ENCODE assay signal across 25 mouse cellular contexts in the genomic region with DNA sequence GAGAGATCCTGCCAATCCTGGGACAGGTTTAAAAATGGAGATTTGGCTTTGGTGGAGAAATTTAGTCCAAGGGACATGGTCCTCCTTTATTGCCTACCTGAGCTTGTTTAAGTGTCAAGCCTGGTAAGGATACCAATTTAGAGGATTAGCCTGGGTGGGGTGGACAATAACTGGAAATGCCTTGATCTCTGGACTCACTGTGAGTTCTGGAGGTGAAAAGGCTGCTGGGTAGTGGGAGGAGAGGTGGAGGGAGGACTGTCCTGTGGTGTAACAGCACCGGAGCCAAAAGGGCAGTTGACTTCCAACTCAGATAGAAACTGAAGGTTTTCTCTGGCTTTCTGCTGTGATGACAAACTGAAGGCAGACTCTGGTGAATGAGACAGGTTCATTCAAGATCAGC. TPM values are rescaled to one million over a fixed set of nuclear protein-coding genes. Genes with fewer than 3 reads are reported as not detected.
DNase-seq lines count a peak whose midpoint lies in the region; ATAC-seq and TF ChIP-seq lines count a peak whose summit lies in the region.
"Had no signal": no experiment of that assay in that cellular context is flagged by ENCODE, and none has a peak within 500 bp of the region (broad histone marks: within the 10 kb centered on the region; RNA-seq: fewer than 3 reads in every experiment).

No protein-coding gene starts in this region.

- no peak overlapping the region for H3K27ac ChIP-seq in kidney, embryonic 16.5 days (ENCODE audit: low read length)
- no peak overlapping the region for H3K27ac ChIP-seq in intestine, embryonic 14.5 days (ENCODE audit: low read depth)
- H3K27ac ChIP-seq in intestine, postnatal 0 days (ENCODE audit: low read depth, low read length): no peak overlapping the region; the same call in 1 of the 2 replicates
- H3K27ac ChIP-seq in hindbrain, embryonic 16.5 days (ENCODE audit: low read depth, low read length): no peak overlapping the region
- H3K27ac ChIP-seq: forebrain, embryonic 10.5 days; forebrain, embryonic 13.5 days; heart, embryonic 15.5 days; hindbrain, embryonic 14.5 days had no signal

- no peak overlapping the region for H3K9ac ChIP-seq in kidney, embryonic 16.5 days (replicated peaks; ENCODE audit: low read length)
- no peak overlapping the region for H3K9ac ChIP-seq in intestine, embryonic 14.5 days (ENCODE audit: low read length)
- no peak overlapping the region for H3K9ac ChIP-seq in intestine, postnatal 0 days (ENCODE audit: low read depth, low read length)
- no peak overlapping the region for H3K9ac ChIP-seq in hindbrain, embryonic 16.5 days (ENCODE audit: low read depth, low read length)
- H3K9ac ChIP-seq: forebrain, embryonic 13.5 days; heart, embryonic 12.5 days; heart, embryonic 15.5 days; hindbrain, embryonic 14.5 days had no signal

- H3K4me3 ChIP-seq in kidney, embryonic 16.5 days (ENCODE audit: low read length): no peak overlapping the region
- no peak overlapping the region for H3K4me3 ChIP-seq in intestine, embryonic 14.5 days (ENCODE audit: low read depth, low read length)
- H3K4me3 ChIP-seq in intestine, postnatal 0 days (ENCODE audit: low read depth, low read length): no peak overlapping the region
- no peak overlapping the region for H3K4me3 ChIP-seq in hindbrain, embryonic 16.5 days (ENCODE audit: low read length)
- H3K4me3 ChIP-seq: forebrain, embryonic 10.5 days; forebrain, embryonic 13.5 days; heart, embryonic 12.5 days; heart, embryonic 15.5 days had no signal

- no peaks in the 10 kb centered on the region for H3K36me3 ChIP-seq in kidney, embryonic 16.5 days (ENCODE audit: insufficient read depth, low read length)
- no peaks in the 10 kb centered on the region for H3K36me3 ChIP-seq in intestine, embryonic 14.5 days (ENCODE audit: control insufficient read depth, insufficient read depth, low read length)
- H3K36me3 ChIP-seq in intestine, postnatal 0 days (ENCODE audit: control insufficient read depth, insufficient read depth): no peaks in the 10 kb centered on the region
- H3K36me3 ChIP-seq in hindbrain, embryonic 16.5 days (ENCODE audit: control insufficient read depth, insufficient read depth, low read length): no peaks in the 10 kb centered on the region
- H3K36me3 ChIP-seq: forebrain, embryonic 10.5 days; heart, embryonic 12.5 days; heart, embryonic 15.5 days had no signal

- no peak for ATAC-seq in kidney, embryonic 16.5 days (ENCODE audit: low FRiP score, low TSS enrichment)
- ATAC-seq in intestine, embryonic 14.5 days (replicated peaks; ENCODE audit: low FRiP score, low TSS enrichment, low read depth): 0 out of 2 replicates have a peak, but pooled peaks have one; percentile 32
- peak; percentile 78 for ATAC-seq in intestine, postnatal 0 days
- ATAC-seq in hindbrain, embryonic 16.5 days: no peak
- ATAC-seq: activated CD4-positive, CD25-positive, alpha-beta regulatory T cell, adult 4 months; CD4-positive, CD25-positive, alpha-beta regulatory T cell, adult 4 months; forebrain, embryonic 13.5 days; forebrain, embryonic 16.5 days had no signal

- H3K4me1 ChIP-seq in kidney, embryonic 16.5 days (ENCODE audit: insufficient read depth, low read length): no peaks in the 10 kb centered on the region
- no peaks in the 10 kb centered on the region for H3K4me1 ChIP-seq in intestine, embryonic 14.5 days (replicated peaks; ENCODE audit: control insufficient read depth, insufficient read depth, low read length)
- H3K4me1 ChIP-seq in intestine, postnatal 0 days (replicated peaks; ENCODE audit: control insufficient read depth, insufficient read depth, low read length): no peaks in the 10 kb centered on the region
- H3K4me1 ChIP-seq in hindbrain, embryonic 16.5 days (ENCODE audit: control insufficient read depth, insufficient read depth, low read depth, low read length): no peaks in the 10 kb centered on the region
- H3K4me1 ChIP-seq: forebrain, embryonic 10.5 days; forebrain, embryonic 13.5 days; heart, embryonic 12.5 days; heart, embryonic 15.5 days had no signal

- H3K27me3 ChIP-seq in kidney, embryonic 16.5 days (ENCODE audit: insufficient read depth, low read length): no peaks in the 10 kb centered on the region
- H3K27me3 ChIP-seq in intestine, embryonic 14.5 days (replicated peaks; ENCODE audit: control insufficient read depth, insufficient read depth, low read length): no peaks in the 10 kb centered on the region
- no peaks in the 10 kb centered on the region for H3K27me3 ChIP-seq in intestine, postnatal 0 days (replicated peaks; ENCODE audit: control insufficient read depth, insufficient read depth, low read length)
- no peaks in the 10 kb centered on the region for H3K27me3 ChIP-seq in hindbrain, embryonic 16.5 days (replicated peaks; ENCODE audit: control insufficient read depth, insufficient read depth, low read length)
- H3K27me3 ChIP-seq: heart, embryonic 15.5 days had no signal

- intact Hi-C loops in heart, postnatal 10 days (cut with DNase I): no loop called here

- no peaks in the 10 kb centered on the region for H3K9me3 ChIP-seq in kidney, embryonic 16.5 days (ENCODE audit: low read length)
- no peaks in the 10 kb centered on the region for H3K9me3 ChIP-seq in intestine, embryonic 14.5 days (ENCODE audit: control insufficient read depth, low read length)
- no peaks in the 10 kb centered on the region for H3K9me3 ChIP-seq in intestine, postnatal 0 days (ENCODE audit: control insufficient read depth)
- H3K9me3 ChIP-seq in hindbrain, embryonic 16.5 days (ENCODE audit: control insufficient read depth, low read length): no peaks in the 10 kb centered on the region
- H3K9me3 ChIP-seq: forebrain, embryonic 10.5 days; forebrain, embryonic 13.5 days; heart, embryonic 12.5 days; heart, embryonic 15.5 days had no signal

- H3K4me2 ChIP-seq in kidney, embryonic 16.5 days (replicated peaks; ENCODE audit: low read depth, low read length): no peak overlapping the region
- H3K4me2 ChIP-seq in intestine, embryonic 14.5 days (ENCODE audit: low read length): no peak overlapping the region
- H3K4me2 ChIP-seq in intestine, postnatal 0 days (replicated peaks; ENCODE audit: low read depth): no peak overlapping the region
- no peak overlapping the region for H3K4me2 ChIP-seq in hindbrain, embryonic 16.5 days (ENCODE audit: low read length)
- H3K4me2 ChIP-seq: forebrain, embryonic 13.5 days; heart, embryonic 12.5 days; heart, embryonic 15.5 days; hindbrain, embryonic 14.5 days had no signal

- no peak for TF ChIP-seq CTCF in intestine, postnatal 0 days (IDR thresholded peaks at IDR 0.05; ENCODE audit: low read depth)

- peak; percentile 46 for DNase-seq in kidney, adult 9 months
- peak; percentile 25 for DNase-seq in induced T-regulatory cell, adult 2 months (ENCODE audit: low read depth)
- no peak for DNase-seq in intestine, embryonic 14.5 days (ENCODE audit: low spot score)
- no peak for DNase-seq in heart, postnatal 10 days
- DNase-seq: adrenal gland, adult 8-10 months; adrenal gland, postnatal 25 days; cerebellum, adult 18-20 months; cerebellum, adult 9-10 months; cerebellum, postnatal 14 days; gastrocnemius, postnatal 10 days; gastrocnemius, postnatal 36 days; heart, postnatal 14 days; heart, postnatal 4 days had no signal

- WGBS in kidney, embryonic 16.5 days: 53% methylated on average over 1 of the region's 1 CpGs
- WGBS in intestine, embryonic 14.5 days: 76% methylated on average over 1 of the region's 1 CpGs
- 33% methylated on average over 1 of the region's 1 CpGs for WGBS in intestine, postnatal 0 days
- 70% methylated on average over 1 of the region's 1 CpGs for WGBS in hindbrain, embryonic 16.5 days

RNA-seq across cellular contexts. Expression of a gene that starts 8.3 kb away (rescaled TPM):
- 16.9 and 17.1 TPM in 2 replicates for polyA plus RNA-seq in kidney, embryonic 16.5 days (2015; fragmentation: Nextera tagmentation; extraction: Ambion mirVana)
- polyA plus RNA-seq in intestine, embryonic 14.5 days (2014; fragmentation: Nextera tagmentation; extraction: Ambion mirVana): 4.0 TPM in 2 replicates
- 12.8 and 14.4 TPM in 2 replicates for polyA plus RNA-seq in intestine, postnatal 0 days (2015; fragmentation: Nextera tagmentation; extraction: Ambion mirVana)
- polyA plus RNA-seq in hindbrain, embryonic 16.5 days (2015; fragmentation: Nextera tagmentation; extraction: Ambion mirVana): 1.7 and 1.9 TPM in 2 replicates
- under 1 TPM; 0.50 to 0.81 TPM for total RNA-seq in heart, postnatal 10 days (2021)
- total RNA-seq: MEL had no signal

RNA-seq across cellular contexts. Expression of a gene that starts 54.7 kb away (rescaled TPM):
- polyA plus RNA-seq in kidney, embryonic 16.5 days (2015; fragmentation: Nextera tagmentation; extraction: Ambion mirVana): 63.4 and 74.4 TPM in 2 replicates
- polyA plus RNA-seq in intestine, embryonic 14.5 days (2014; fragmentation: Nextera tagmentation; extraction: Ambion mirVana): 73.9 and 76.5 TPM in 2 replicates
- 111 TPM in 2 replicates for polyA plus RNA-seq in intestine, postnatal 0 days (2015; fragmentation: Nextera tagmentation; extraction: Ambion mirVana)
- 69.4 and 74.3 TPM in 2 replicates for polyA plus RNA-seq in hindbrain, embryonic 16.5 days (2015; fragmentation: Nextera tagmentation; extraction: Ambion mirVana)
- 10 to 100 TPM; 45.6 to 49.9 TPM for total RNA-seq in heart, postnatal 10 days (2021)

Comparison
In these comparisons a context has a peak if more than half of its experiments do, and no peak if none do; other contexts are left out.
1. DNase-seq: peak in kidney, adult 9 months (single experiment) and induced T-regulatory cell, adult 2 months (single experiment); none in intestine, embryonic 14.5 days (single experiment) and heart, postnatal 10 days (0 of 2).
2. ATAC-seq: peak in intestine, embryonic 14.5 days (single experiment) and intestine, postnatal 0 days (single experiment); none in kidney, embryonic 16.5 days (single experiment) and hindbrain, embryonic 16.5 days (single experiment).